Mouse (Mus musculus): Measurements from ENCODE around the gene Arhgap18. TPM values are rescaled to one million over a fixed set of nuclear protein-coding genes. Genes with fewer than 3 reads are reported as not detected.

The Arhgap18 gene
- polyA plus RNA-seq, 1 experiment, result not detected

- WGBS, result 81% methylated on average over 7 of the region's 7 CpGs
These were observed 44.1 kb downstream of the Arhgap18 start for GRCm38 (mm10) chr10:26797287-26797672.

GRCm38 (mm10) chr10:26798752-26799411 lies 45.7 kb downstream of the Arhgap18 start:
- WGBS, result 91% methylated on average over 10 of the region's 10 CpGs
- Histone ChIP-seq H3K4me3 (ENCODE audit: insufficient read depth, low read depth, low read length) (no peak overlapping the region), H3K4me1 (ENCODE audit: control insufficient read depth, insufficient read depth, low read length) (no peaks in the 10 kb centered on the region; the same call in 1 of the 2 replicates), H3K27ac (ENCODE audit: insufficient read depth, low read depth, low read length) (no peak overlapping the region)
- TF ChIP-seq POLR2A (IDR thresholded peaks at IDR 0.05; ENCODE audit: insufficient read depth, low read depth, low read length), result no peak
- no peak for TF ChIP-seq CTCF (IDR thresholded peaks at IDR 0.05; ENCODE audit: insufficient read depth, low read depth, low read length)

More at GRCm38 (mm10) chr10:26797287-26797672, 44.1 kb downstream of the Arhgap18 start:
- Histone ChIP-seq H3K27ac (ENCODE audit: insufficient read depth, low read depth, low read length) (no peak overlapping the region), H3K4me1 (ENCODE audit: control insufficient read depth, insufficient read depth, low read length) (no peaks in the 10 kb centered on the region; the same call in 1 of the 2 replicates), H3K4me3 (ENCODE audit: insufficient read depth, low read depth, low read length) (no peak overlapping the region)
- no peak for TF ChIP-seq POLR2A (IDR thresholded peaks at IDR 0.05; ENCODE audit: insufficient read depth, low read depth, low read length)
- no peak for TF ChIP-seq CTCF (IDR thresholded peaks at IDR 0.05; ENCODE audit: insufficient read depth, low read depth, low read length)

GRCm38 (mm10) chr10:26799562-26800051 lies 46.4 kb downstream of the Arhgap18 start:
- 71% methylated on average over 5 of the region's 5 CpGs for WGBS
- TF ChIP-seq POLR2A (IDR thresholded peaks at IDR 0.05; ENCODE audit: insufficient read depth, low read depth, low read length), result no peak
- no peak for TF ChIP-seq CTCF (IDR thresholded peaks at IDR 0.05; ENCODE audit: insufficient read depth, low read depth, low read length)
- no peak overlapping the region for H3K4me3 ChIP-seq (ENCODE audit: insufficient read depth, low read depth, low read length)
- H3K27ac ChIP-seq (ENCODE audit: insufficient read depth, low read depth, low read length), result no peak overlapping the region
- H3K4me1 ChIP-seq (ENCODE audit: control insufficient read depth, insufficient read depth, low read length), result no peaks in the 10 kb centered on the region; the same call in 1 of the 2 replicates

GRCm38 (mm10) chr10:26804351-26804983 lies 51.2 kb downstream of the Arhgap18 start:
- TF ChIP-seq CTCF (IDR thresholded peaks at IDR 0.05; ENCODE audit: insufficient read depth, low read depth, low read length) (no peak), POLR2A (IDR thresholded peaks at IDR 0.05; ENCODE audit: insufficient read depth, low read depth, low read length) (no peak)
- Histone ChIP-seq H3K4me1 (ENCODE audit: control insufficient read depth, insufficient read depth, low read length) (no peaks in the 10 kb centered on the region; the same call in 1 of the 2 replicates), H3K4me3 (ENCODE audit: insufficient read depth, low read depth, low read length) (no peak overlapping the region), H3K27ac (ENCODE audit: insufficient read depth, low read depth, low read length) (no peak overlapping the region)
- WGBS, result 65% methylated on average over 5 of the region's 5 CpGs

GRCm38 (mm10) chr10:26805007-26805406 lies 51.8 kb downstream of the Arhgap18 start:
- H3K27ac ChIP-seq (ENCODE audit: insufficient read depth, low read depth, low read length), result no peak overlapping the region
- H3K4me3 ChIP-seq (ENCODE audit: insufficient read depth, low read depth, low read length), result no peak overlapping the region
- no peaks in the 10 kb centered on the region for H3K4me1 ChIP-seq (ENCODE audit: control insufficient read depth, insufficient read depth, low read length)
- WGBS, result 49% methylated on average over 1 of the region's 1 CpGs
- no peak for TF ChIP-seq POLR2A (IDR thresholded peaks at IDR 0.05; ENCODE audit: insufficient read depth, low read depth, low read length)
- TF ChIP-seq CTCF (IDR thresholded peaks at IDR 0.05; ENCODE audit: insufficient read depth, low read depth, low read length), result no peak

- Histone ChIP-seq H3K4me1 (ENCODE audit: control insufficient read depth, insufficient read depth, low read length) (no peaks in the 10 kb centered on the region), H3K27ac (ENCODE audit: insufficient read depth, low read depth, low read length) (no peak overlapping the region), H3K4me3 (ENCODE audit: insufficient read depth, low read depth, low read length) (no peak overlapping the region)
- WGBS, result 63% methylated on average over 3 of the region's 3 CpGs
- TF ChIP-seq POLR2A (IDR thresholded peaks at IDR 0.05; ENCODE audit: insufficient read depth, low read depth, low read length) (no peak), CTCF (IDR thresholded peaks at IDR 0.05; ENCODE audit: insufficient read depth, low read depth, low read length) (no peak)
These were observed 52.9 kb downstream of the Arhgap18 start for GRCm38 (mm10) chr10:26806092-26806491.

- no peak for TF ChIP-seq POLR2A (IDR thresholded peaks at IDR 0.05; ENCODE audit: insufficient read depth, low read depth, low read length)
- TF ChIP-seq CTCF (IDR thresholded peaks at IDR 0.05; ENCODE audit: insufficient read depth, low read depth, low read length), result no peak
- no peak overlapping the region for H3K27ac ChIP-seq (ENCODE audit: insufficient read depth, low read depth, low read length)
- H3K4me1 ChIP-seq (ENCODE audit: control insufficient read depth, insufficient read depth, low read length), result no peaks in the 10 kb centered on the region
- 90% methylated on average over 7 of the region's 7 CpGs for WGBS
- H3K4me3 ChIP-seq (ENCODE audit: insufficient read depth, low read depth, low read length), result no peak overlapping the region
These were observed 56.8 kb downstream of the Arhgap18 start for GRCm38 (mm10) chr10:26810059-26810458.

GRCm38 (mm10) chr10:26810810-26811209 lies 57.6 kb downstream of the Arhgap18 start:
- Histone ChIP-seq H3K4me3 (ENCODE audit: insufficient read depth, low read depth, low read length) (no peak overlapping the region), H3K4me1 (ENCODE audit: control insufficient read depth, insufficient read depth, low read length) (no peaks in the 10 kb centered on the region), H3K27ac (ENCODE audit: insufficient read depth, low read depth, low read length) (no peak overlapping the region)
- WGBS, result 80% methylated on average over 5 of the region's 5 CpGs
- TF ChIP-seq POLR2A (IDR thresholded peaks at IDR 0.05; ENCODE audit: insufficient read depth, low read depth, low read length), result no peak
- TF ChIP-seq CTCF (IDR thresholded peaks at IDR 0.05; ENCODE audit: insufficient read depth, low read depth, low read length), result no peak

GRCm38 (mm10) chr10:26811342-26811741 lies 58.1 kb downstream of the Arhgap18 start:
- 84% methylated on average over 4 of the region's 4 CpGs for WGBS
- no peak overlapping the region for H3K4me3 ChIP-seq (ENCODE audit: insufficient read depth, low read depth, low read length)
- no peak overlapping the region for H3K27ac ChIP-seq (ENCODE audit: insufficient read depth, low read depth, low read length)
- H3K4me1 ChIP-seq (ENCODE audit: control insufficient read depth, insufficient read depth, low read length), result no peaks in the 10 kb centered on the region
- TF ChIP-seq POLR2A (IDR thresholded peaks at IDR 0.05; ENCODE audit: insufficient read depth, low read depth, low read length) (no peak), CTCF (IDR thresholded peaks at IDR 0.05; ENCODE audit: insufficient read depth, low read depth, low read length) (no peak)

Data from olfactory bulb, adult 2 months (tissue).